Mouse (Mus musculus): ENCODE data around the gene Cd96. TPM values are rescaled to one million over a fixed set of nuclear protein-coding genes. Genes with fewer than 3 reads are reported as not detected.

Gene Cd96
- total RNA-seq, 2 experiments from 2014 or later: 0.10 TPM; not detected in 1

DNA sequence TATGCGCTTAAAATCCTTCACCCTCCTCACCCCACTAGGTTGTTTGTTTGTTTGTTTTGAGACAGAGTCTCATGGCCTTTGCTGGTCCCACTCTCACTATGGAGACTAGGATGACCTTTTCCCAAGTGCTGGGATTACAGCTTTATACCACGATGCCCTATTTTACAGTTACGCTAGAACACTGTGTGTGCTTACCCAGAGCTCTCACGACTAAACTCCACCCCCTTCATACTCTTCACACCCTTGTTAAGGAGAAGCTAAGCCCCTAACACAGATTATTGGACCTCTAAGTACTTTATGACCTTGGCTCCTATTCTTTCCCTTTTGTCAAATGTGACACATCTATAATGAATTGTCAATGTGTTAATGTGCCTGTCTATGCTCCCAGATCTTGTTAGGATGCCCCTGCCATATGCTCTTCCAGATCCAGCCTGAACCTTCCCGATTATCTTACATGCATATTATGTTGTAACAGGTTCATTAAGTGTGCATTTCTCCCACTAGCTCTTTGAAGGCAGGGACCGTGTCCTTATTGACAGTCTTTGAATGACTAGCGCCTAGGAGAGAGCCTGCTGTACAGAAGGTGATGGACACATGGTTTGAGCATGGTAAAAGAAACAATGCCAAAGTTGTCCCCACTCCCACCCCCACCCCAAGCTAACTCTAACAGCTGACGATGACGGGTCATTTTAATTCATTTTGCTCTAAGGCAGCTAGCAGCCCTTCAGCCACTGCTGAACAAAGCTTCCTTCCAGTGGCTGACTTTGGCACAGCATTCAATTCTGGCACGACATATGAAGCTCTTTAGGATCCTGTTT lies 120.5 kb downstream of the Cd96 start:
- intact Hi-C loops (cut with DNase I): no loop called here

DNA sequence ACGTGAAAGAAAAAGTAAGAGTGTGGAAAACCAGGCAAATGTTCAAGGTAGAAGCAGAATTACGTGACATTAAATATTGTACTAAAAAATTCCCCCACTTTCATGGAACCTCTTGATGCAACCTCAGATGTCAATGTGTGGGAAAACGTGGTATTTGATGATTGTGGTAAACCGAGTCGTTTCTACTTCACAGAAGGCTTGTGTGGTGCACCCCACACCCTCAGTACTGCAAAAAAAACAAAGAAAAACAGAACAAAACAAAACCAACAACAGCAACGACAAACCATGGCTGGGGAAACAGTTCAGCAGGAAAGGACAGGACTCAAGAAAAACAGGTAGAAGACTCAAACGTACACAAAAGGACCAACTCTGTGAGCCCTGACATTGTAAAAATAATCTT lies 121.8 kb downstream of the Cd96 start:
- intact Hi-C loops (cut with DNase I): no loop called here
- DNase-seq (ENCODE audit: low spot score): no peak

More for the DNA sequence above, 120.5 kb downstream of the Cd96 start:
- DNase-seq (ENCODE audit: low spot score): no peak

- DNase-seq (ENCODE audit: low spot score): no peak
- intact Hi-C loops (cut with DNase I): loop anchor here (2.0 to 5.0 kb wide), 2 partner anchors 32 to 111 kb away; no protein-coding TSS in a partner anchor
Observed at GRCm38 (mm10) chr16:45990901-45991676, 129.0 kb downstream of the Cd96 start.

DNA sequence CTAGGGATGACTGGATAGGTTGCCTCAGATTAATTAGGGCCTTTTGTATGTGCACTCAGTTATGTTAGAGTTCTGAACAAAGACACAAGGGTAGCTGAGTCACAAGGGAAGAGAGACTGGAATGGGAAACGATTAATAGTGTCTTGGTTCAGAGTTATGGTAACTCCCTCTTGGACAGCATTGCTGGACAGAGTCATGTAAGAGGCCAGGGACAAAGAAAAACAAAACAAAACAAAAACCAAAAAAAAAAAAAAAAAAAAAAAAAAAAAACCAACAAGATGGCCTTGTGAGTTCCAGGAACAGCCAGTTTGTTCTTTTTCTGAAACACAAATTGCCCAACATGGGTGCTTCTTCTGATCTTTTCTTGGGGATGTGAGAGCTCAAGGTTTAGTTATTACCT lies 133.8 kb downstream of the Cd96 start:
- intact Hi-C loops (cut with DNase I): no loop called here
- DNase-seq (ENCODE audit: low spot score): no peak

Other genes with a start within 250 kb of the Cd96 start
- gene Phldb2, start 166.7 kb downstream of the Cd96 start, total RNA-seq (2021): 10 to 100 TPM; 16.4 to 17.3 TPM
- under 1 TPM; 0.16 to 0.20 TPM for gene Plcxd2, start 110.0 kb downstream of the Cd96 start, total RNA-seq (2021)
- gene Gm4737, start 34.8 kb upstream of the Cd96 start, total RNA-seq (2021): 10 to 100 TPM; 12.4 to 12.7 TPM